3 mouse cellular contexts compared by ENCODE assay signal in the genomic region with DNA sequence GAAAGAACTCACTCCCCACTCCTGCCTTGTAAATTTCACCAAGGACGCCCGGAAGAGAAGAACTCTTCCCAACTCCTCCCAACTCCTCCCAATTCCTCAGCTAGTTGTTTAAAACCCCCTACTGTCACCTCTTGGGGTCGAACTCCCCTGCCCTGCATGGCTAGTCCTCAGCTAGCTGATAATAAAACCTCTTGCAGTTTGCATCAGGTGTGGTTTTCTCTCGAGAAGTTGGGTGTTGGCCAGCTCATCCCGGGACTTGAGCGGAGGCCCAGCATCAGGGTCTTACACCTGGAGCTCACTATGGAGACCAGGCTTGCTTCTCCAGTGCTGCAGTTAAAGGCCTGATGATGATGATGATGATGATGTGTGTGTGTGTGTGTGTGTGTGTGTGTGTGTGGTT. TPM values are rescaled to one million over a fixed set of nuclear protein-coding genes. Genes with fewer than 3 reads are reported as not detected.
"Had no signal": no experiment of that assay in that cellular context is flagged by ENCODE, and none has a peak within 500 bp of the region (broad histone marks: within the 10 kb centered on the region; RNA-seq: fewer than 3 reads in every experiment).

No protein-coding gene starts in this region.

RNA-seq across cellular contexts. Expression of gene Fgr, which starts 55.4 kb away (rescaled TPM):
- total RNA-seq: layer of hippocampus, postnatal 14 days had no signal
- polyA plus RNA-seq: hindbrain, embryonic 10.5 days; hindbrain, embryonic 13.5 days had no signal
